Mouse (Mus musculus): Measurements from ENCODE around the gene Uck2.

DNA sequence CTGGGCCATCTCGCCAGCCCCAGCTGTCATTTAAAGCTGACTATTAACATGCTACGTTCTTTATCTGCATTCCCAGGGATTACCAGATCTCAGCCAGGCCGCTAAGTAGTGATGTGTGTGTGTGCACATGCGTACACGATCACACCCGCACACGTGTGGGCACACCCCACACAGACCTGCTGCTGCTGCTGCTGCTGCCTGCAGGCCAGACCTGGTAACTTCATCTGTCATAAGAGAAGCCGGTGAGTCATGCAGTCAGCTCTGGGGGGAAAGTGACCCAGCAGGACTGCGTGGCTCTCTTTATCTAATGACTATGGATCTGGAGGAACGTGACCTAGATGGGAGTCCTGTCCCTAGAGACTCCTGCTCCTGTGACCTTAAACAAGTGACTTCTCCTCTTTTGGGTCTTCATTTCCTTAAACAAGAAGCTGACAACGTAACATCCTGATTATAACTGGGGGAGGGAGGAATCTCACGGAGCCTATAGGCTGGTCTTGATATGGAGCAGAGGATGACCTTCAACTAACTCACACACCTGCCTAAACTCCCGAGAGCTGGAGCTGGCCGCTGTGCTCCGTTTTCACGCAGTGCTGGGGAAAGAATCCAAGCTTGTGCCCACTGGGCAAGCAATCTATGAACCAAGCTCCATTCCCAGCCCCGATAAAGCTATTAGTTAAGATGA lies 54.0 kb downstream of the Uck2 start:
- TF ChIP-seq RCOR1 (IDR thresholded peaks at IDR 0.05; ENCODE audit: low read depth, low read length): no peak
- no peak for TF ChIP-seq CHD1 (IDR thresholded peaks at IDR 0.05; ENCODE audit: low read depth, low read length)
- no peak for TF ChIP-seq MXI1 (IDR thresholded peaks at IDR 0.05; ENCODE audit: low read depth, low read length)
- no peak for TF ChIP-seq POLR2AphosphoS5 (IDR thresholded peaks at IDR 0.05; ENCODE audit: borderline replicate concordance, low read depth, low read length)
- no peak for TF ChIP-seq TCF12 (IDR thresholded peaks at IDR 0.05; ENCODE audit: low read depth, low read length)
- no peak; a peak in 1 of 6 replicates for TF ChIP-seq CTCF (IDR thresholded peaks at IDR 0.05 in 2 of 3, conservative IDR thresholded peaks at IDR 0.05 in 1 of 3; ENCODE audit: control insufficient read depth in 1 of 3, insufficient read depth in 1 of 3, low read depth in 2 of 3, low read length in 3 of 3, poor library complexity in 1 of 3, severe bottlenecking in 1 of 3)
- TF ChIP-seq USF1 (IDR thresholded peaks at IDR 0.05; ENCODE audit: low read depth, low read length): no peak
- TF ChIP-seq MYC (IDR thresholded peaks at IDR 0.05; ENCODE audit: low read depth, low read length): no peak
- TF ChIP-seq KAT2A (conservative IDR thresholded peaks at IDR 0.05; ENCODE audit: low read depth, low read length): no peak
